Mouse (Mus musculus) liver, adult 2 months (tissue): ENCODE results near the gene Dazap2.

Experiments
- CTCF ChIP-seq: fragments of 200-500 bp; IDR thresholded peaks from 2 replicates; pipeline ENCODE4 v1.5.1; 2011; ENCODE audit warnings: low read depth, low read length, control low read depth
- POLR2A ChIP-seq: fragments of 200-500 bp; IDR thresholded peaks from 2 replicates; pipeline ENCODE4 v1.6.1; 2011; ENCODE audit warnings: low read length, control low read depth; ENCODE audit not compliant: insufficient read depth; ENCODE audit errors: extremely low read depth

DNA sequence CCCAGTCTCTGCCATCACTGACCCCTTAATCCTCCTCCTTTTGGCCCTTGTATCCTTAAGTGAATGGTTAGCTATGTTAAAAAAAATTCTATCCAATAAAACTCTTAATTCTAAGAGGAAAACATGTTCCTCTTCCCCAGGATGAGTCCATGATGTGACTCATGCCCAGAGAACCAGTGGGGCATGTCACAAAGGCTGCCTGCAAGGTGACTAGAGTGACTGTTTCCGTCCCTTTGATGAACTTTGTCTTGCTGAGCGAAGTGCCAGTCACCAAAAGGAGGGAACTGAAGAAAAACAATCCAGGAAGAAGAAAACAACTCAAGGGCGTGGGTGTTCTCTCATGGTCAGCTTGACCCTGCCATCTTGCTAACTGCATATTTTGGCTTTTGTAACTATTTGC, 45.9 kb upstream of the Dazap2 start:
- no peak for TF ChIP-seq POLR2A
- no peak for TF ChIP-seq CTCF
